In genomic region chr19:28002708-28003107, GRCm38 (mm10) we compare ENCODE assay signal across 21 mouse cellular contexts.
"Had no signal": no experiment of that assay in that cellular context is flagged by ENCODE, and none has a peak within 500 bp of the region (broad histone marks: within the 10 kb centered on the region; RNA-seq: fewer than 3 reads in every experiment).

No protein-coding gene starts in this region.

- H3K4me1 ChIP-seq: kidney, embryonic 15.5 days; liver, embryonic 15.5 days had no signal

- H3K4me3 ChIP-seq: kidney, embryonic 15.5 days; limb, embryonic 10.5 days; limb, embryonic 13.5 days; liver, embryonic 12.5 days; liver, embryonic 15.5 days; lung, embryonic 15.5 days; midbrain, embryonic 12.5 days; midbrain, embryonic 15.5 days; myocyte; neural tube, embryonic 13.5 days had no signal

- ATAC-seq: liver, embryonic 12.5 days; midbrain, embryonic 15.5 days had no signal

- H3K9me3 ChIP-seq: kidney, embryonic 15.5 days; limb, embryonic 10.5 days; limb, embryonic 13.5 days; liver, embryonic 12.5 days; liver, embryonic 15.5 days; lung, embryonic 15.5 days; midbrain, embryonic 12.5 days; midbrain, embryonic 15.5 days; neural tube, embryonic 13.5 days had no signal

- H3K27me3 ChIP-seq: kidney, embryonic 15.5 days; limb, embryonic 13.5 days; liver, embryonic 12.5 days; liver, embryonic 15.5 days; lung, embryonic 15.5 days; midbrain, embryonic 12.5 days; midbrain, embryonic 15.5 days; neural tube, embryonic 13.5 days had no signal

- H3K27ac ChIP-seq: kidney, embryonic 15.5 days; limb, embryonic 10.5 days; limb, embryonic 13.5 days; liver, embryonic 12.5 days; liver, embryonic 15.5 days; midbrain, embryonic 12.5 days; midbrain, embryonic 15.5 days; neural tube, embryonic 13.5 days had no signal

- H3K9ac ChIP-seq: kidney, embryonic 15.5 days; limb, embryonic 13.5 days; liver, embryonic 12.5 days; liver, embryonic 15.5 days; lung, embryonic 15.5 days; midbrain, embryonic 12.5 days; midbrain, embryonic 15.5 days; neural tube, embryonic 13.5 days had no signal

- DNase-seq: kidney, adult 8-10 months; kidney, postnatal 10 days; kidney, postnatal 36 days; liver; lung, adult 18-20 months; lung, postnatal 36 days; retina, postnatal 1 day; right cerebral cortex, postnatal 25 days; spleen, adult 18-20 months; thymus, adult 18-20 months; thymus, postnatal 36 days had no signal

- H3K4me2 ChIP-seq: kidney, embryonic 15.5 days; limb, embryonic 13.5 days; liver, embryonic 12.5 days; liver, embryonic 15.5 days; lung, embryonic 15.5 days; midbrain, embryonic 12.5 days; midbrain, embryonic 15.5 days; neural tube, embryonic 13.5 days had no signal

- H3K36me3 ChIP-seq: kidney, embryonic 15.5 days; limb, embryonic 10.5 days; limb, embryonic 13.5 days; liver, embryonic 12.5 days; liver, embryonic 15.5 days; lung, embryonic 15.5 days; midbrain, embryonic 12.5 days; midbrain, embryonic 15.5 days; neural tube, embryonic 13.5 days had no signal
